Mouse (Mus musculus) urinary bladder, postnatal 10 days (tissue): ENCODE measurements around the gene Rfx5.
"Not testable (repeated sequence)": the region's sequence is repeated elsewhere in the genome, so short reads cannot be mapped to it uniquely, and the experiment has no call there.

Experiments
- DNase-seq: peaks from one replicate; pipeline ENCODE4 v3.0.0; 2022; ENCODE audit warnings: low spot score

Rfx5 gene

GRCm38 (mm10) chr3:94936147-94936546, 17.7 kb upstream of the Rfx5 start:
- DNase-seq, result not testable (repeated sequence)

DNA sequence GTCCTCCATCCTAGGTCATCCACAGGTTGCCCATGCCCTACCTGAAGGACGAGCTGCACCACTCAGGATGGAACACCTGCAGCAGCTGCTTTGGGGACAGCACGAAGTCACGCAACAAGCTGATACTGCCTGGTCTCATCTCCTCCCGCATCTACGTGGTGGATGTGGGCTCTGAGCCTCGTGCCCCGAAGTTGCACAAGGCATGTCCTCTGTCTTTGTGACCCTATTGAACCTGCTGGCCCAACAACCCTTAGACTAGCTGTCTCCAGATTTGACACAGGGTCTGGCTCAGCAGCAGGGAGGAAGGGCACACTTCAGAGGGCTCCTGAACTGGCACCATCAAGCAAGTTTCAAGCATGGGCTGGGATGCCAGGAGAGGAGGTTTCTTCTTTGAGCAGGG, 16.7 kb upstream of the Rfx5 start:
- not testable (repeated sequence) for DNase-seq

- not testable (repeated sequence) for DNase-seq
Measured at GRCm38 (mm10) chr3:94940033-94940432, 13.8 kb upstream of the Rfx5 start.

- not testable (repeated sequence) for DNase-seq
Measured at GRCm38 (mm10) chr3:94942211-94942967, 11.5 kb upstream of the Rfx5 start.

- DNase-seq, result not testable (repeated sequence)
Measured at GRCm38 (mm10) chr3:94943706-94944105, 10.2 kb upstream of the Rfx5 start.

- no peak for DNase-seq
Measured at GRCm38 (mm10) chr3:94948066-94948614, 5.7 kb upstream of the Rfx5 start.

DNA sequence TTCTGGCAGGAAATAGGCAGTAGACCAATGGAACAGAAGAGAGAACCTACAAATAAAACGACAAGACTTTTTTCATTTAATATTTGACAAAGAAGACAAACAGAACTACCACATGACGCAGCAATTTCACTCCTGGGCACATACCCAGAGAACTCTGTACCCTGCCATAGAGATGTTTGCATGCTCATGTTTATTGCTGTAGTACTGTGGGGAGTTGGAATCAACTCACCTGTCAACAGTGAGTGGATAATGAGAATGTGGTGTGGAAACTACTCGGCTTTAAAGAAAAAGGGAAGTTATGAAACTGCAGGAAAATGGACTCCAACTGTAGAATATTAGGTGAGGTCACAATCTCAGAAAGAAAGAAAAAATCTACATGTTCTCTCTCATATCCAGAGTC, 4.2 kb upstream of the Rfx5 start:
- DNase-seq, result no peak

DNA sequence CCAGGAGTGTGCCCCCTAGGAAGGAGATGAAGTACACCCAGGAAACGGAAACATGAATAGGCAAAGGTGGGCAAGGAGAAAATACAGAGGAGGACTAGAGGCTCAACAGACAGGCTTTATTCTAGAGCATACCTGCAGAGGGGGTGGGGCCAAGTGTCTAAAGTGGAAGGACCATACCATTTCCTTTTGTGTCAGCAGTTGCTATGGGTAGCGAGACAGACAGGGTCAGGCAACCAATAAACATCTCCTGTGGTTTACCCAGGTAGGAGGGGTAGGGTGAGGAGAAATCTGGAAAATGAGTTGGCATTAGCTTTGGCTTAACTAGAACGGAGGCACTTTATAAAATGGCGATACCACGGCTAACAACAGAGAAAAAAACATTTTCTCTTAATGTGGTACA, 1.1 kb upstream of the Rfx5 start:
- DNase-seq, result no peak

GRCm38 (mm10) chr3:94953384-94953763, 501 bp upstream of the Rfx5 start:
- no peak for DNase-seq

- DNase-seq, result no peak
Measured at GRCm38 (mm10) chr3:94958295-94958694, 4.4 kb downstream of the Rfx5 start.

GRCm38 (mm10) chr3:94959871-94960270, 6.0 kb downstream of the Rfx5 start:
- no peak for DNase-seq

GRCm38 (mm10) chr3:94960322-94960721, 6.4 kb downstream of the Rfx5 start:
- no peak for DNase-seq

DNA sequence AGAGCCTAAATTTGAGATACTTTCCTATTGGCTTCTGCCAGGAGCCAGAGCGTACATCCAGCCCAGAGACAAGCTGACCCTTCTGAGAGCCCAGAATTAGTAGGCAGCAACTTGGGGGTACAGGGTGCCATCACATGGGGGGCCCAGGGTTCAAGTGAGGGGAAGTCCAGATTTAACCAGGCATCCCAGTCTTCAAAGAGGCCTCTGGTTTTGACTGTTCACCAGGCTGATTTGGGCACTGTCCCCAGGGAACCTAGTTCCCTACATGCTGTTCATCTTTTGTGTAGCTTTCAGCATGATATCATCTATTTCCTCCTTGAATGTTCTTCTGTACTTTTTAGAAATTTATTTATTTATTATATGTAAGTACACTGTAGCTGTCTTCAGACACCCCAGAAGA, 11.1 kb downstream of the Rfx5 start:
- no peak for DNase-seq

- no peak for DNase-seq
Measured at GRCm38 (mm10) chr3:94965878-94966277, 12.0 kb downstream of the Rfx5 start.

DNA sequence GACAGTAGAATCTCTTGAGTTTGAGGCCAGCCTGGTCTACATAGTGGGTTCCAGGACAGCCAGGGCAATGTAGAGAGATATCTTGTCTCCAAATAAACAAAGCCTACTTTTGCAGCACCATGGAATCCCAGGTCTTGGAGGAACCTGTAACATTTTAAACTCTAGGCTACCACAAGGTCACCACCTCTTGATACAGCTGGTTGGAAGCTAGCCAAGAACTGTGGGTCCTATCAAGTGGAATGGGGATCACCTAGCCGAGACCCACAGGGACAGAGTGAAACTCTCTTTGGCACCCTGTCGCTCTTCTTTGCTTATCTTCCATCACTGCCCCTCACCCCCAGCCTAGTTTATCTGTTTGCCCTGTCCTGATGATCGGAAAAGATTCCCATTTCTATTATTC, 18.7 kb downstream of the Rfx5 start:
- DNase-seq, result no peak

DNA sequence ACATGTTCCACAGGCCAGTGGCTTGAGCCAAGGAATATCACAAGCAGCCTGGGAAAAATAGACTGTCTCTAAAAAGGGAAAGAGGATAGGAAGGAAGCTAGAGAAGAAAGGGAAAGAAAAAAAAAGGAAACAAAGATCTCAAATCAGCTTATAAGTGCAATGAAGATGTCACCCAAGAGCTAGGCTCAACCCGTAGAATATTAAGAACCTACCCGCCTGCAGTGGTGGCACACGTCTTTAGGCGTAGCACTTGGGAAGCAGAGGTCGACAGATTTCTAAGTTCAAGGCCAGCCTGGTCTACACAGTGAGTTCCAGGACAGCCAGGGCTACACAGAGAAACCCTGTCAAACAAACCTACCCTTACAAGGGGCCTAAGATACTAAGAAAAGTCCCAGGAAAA, 19.7 kb downstream of the Rfx5 start:
- DNase-seq, result no peak

GRCm38 (mm10) chr3:94974026-94974527, 20.2 kb downstream of the Rfx5 start:
- no peak for DNase-seq

DNA sequence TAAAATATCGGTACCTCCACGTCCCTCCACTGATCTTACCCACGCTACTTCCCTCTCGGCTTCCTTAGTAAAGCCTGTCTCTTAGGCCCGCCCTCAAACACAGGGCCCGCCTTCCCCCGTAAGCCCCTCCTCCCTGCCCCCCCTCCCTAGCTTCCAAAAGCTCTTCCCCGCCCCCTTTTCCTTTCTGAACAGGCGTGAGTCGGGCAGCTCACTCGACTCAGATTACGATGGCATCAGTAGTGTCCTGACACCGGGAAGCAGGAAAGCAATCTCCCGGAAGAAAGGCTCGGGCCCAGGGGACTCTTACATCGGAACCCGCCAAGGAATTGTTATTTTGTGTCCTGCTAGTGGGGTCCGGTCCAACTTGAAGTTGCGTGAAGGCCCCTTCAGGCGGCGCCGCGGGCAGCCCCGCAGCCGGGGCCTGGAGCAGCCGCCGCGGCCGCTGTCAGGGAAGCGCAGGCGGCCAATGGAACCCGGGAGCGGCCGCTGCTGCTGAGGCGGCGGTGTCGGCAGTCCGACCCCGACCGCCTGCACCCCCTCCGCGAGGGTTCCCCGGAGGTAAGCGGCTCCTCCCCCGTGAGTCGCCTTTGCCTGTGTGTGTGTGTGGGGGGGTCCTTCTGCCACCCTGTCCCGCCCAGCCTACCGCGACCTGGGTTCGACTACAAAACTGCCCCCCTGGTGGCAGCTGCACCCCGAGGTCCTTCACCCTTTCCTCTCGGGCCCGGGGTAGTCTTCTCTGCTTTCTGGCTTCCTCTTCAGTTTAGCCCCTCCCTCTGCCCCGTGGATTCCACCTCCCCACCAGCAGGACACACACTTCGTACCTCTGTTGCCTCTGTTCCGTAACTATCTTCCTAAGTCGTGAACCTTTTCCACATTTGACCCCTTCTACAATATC, 20.9 kb downstream of the Rfx5 start, which contains the start of gene Pi4kb:
Gene Pi4kb (plus strand): TSS at position 204 of the 895 bp plus-strand sequence.
- peak; percentile 26 for DNase-seq

- DNase-seq, result no peak
Measured at GRCm38 (mm10) chr3:94984312-94984711, 30.4 kb downstream of the Rfx5 start.

DNA sequence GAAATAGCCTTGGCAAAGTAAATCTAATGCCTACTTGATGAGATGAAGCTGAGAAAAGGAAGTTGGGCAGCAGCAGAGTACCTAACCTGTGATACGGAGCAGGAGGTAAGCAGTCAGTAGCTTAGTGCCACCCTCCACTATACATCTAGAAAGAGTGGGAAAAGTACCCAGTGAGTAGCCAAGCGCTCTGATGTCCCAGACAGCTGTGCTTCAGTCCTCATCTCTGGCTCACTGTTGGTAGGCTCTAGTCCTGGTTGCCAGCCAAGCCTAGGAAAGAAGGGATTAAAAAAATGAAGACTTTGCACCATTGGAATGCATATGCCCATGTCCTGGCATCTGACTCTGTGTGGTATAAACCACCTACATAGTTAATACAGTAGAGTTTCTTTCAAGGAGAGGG, 31.6 kb downstream of the Rfx5 start:
- DNase-seq, result no peak

GRCm38 (mm10) chr3:94987578-94987977, 33.7 kb downstream of the Rfx5 start:
- no peak for DNase-seq

DNA sequence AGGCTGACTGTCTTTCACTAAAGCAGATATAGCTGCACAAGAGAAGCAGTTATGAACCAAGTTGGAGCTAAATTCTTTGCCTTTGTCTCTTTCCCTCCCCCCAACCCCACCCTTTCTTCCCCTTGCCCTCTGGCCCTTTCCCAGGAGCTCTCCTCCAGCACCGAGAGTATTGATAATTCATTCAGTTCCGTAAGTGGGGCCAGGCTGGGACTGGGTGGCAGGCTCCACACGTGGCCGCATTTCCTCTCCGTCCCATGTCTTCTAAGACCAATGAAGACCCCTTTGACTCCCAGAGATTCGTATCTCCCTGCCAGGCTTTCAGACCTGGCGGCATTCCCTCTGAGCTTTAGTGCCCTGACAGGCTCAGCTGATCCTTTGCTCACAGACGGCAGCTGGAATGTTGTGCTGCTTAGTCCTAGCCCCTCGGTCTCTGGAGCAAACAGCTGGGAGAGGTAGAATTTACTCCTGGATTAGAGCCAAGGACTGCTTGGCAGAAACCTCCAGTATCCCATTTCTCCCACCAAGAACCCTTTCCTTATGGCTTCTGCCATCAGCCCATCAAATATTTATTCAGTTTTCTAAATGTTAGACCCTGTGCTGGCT, 35.4 kb downstream of the Rfx5 start:
- no peak for DNase-seq
